Comparison of ENCODE assay signal across 14 mouse cellular contexts in the genomic region with DNA sequence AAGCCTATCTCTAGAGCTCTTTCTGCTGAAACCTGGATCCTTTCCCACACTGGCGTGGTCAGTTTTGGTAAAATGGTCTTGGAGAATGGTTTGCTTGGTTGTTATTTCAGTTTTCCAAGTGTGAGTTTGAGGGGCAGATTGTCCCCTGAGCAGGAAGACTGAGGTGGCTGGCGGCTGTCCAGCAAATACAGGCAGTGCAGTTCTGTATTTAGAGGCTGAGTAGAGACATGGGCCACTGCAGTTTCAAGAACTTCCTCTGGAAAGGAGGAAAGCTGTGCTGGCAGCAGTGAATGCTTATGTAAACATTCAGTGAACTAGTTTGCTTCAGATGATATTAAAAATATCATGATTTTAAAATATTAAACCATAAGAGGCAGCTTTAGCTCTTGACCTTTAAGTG. TPM values are rescaled to one million over a fixed set of nuclear protein-coding genes. Genes with fewer than 3 reads are reported as not detected.
DNase-seq lines count a peak whose midpoint lies in the region; ATAC-seq lines count a peak whose summit lies in the region.
"Had no signal": no experiment of that assay in that cellular context is flagged by ENCODE, and none has a peak within 500 bp of the region (broad histone marks: within the 10 kb centered on the region; RNA-seq: fewer than 3 reads in every experiment).

No protein-coding gene starts in this region.

- 41% methylated on average over 2 of the region's 2 CpGs for WGBS in heart, embryonic 12.5 days
- 22% methylated on average over 2 of the region's 2 CpGs for whole genome bisulfite sequencing in lung, embryonic 15.5 days

- H3K36me3 ChIP-seq in heart, embryonic 12.5 days = no peaks in the 10 kb centered on the region
- H3K36me3 ChIP-seq in lung, embryonic 15.5 days = no peaks in the 10 kb centered on the region
- H3K36me3 ChIP-seq: embryonic facial prominence, embryonic 12.5 days; hindbrain, embryonic 15.5 days; limb, embryonic 13.5 days had no signal

- H3K27ac ChIP-seq in heart, embryonic 12.5 days (ENCODE audit: poor library complexity, severe bottlenecking) = no peak overlapping the region
- 0 out of 2 replicates have a peak overlapping the region, but pooled peaks have one; percentile 33 for H3K27ac ChIP-seq in lung, embryonic 15.5 days
- H3K27ac ChIP-seq: embryonic facial prominence, embryonic 12.5 days; forebrain, embryonic 13.5 days; hindbrain, embryonic 15.5 days; limb, embryonic 13.5 days had no signal

- H3K4me1 ChIP-seq in heart, embryonic 12.5 days (replicated peaks) = no peaks in the 10 kb centered on the region
- H3K4me1 ChIP-seq in lung, embryonic 15.5 days = no peaks in the 10 kb centered on the region
- H3K4me1 ChIP-seq: embryonic facial prominence, embryonic 12.5 days; forebrain, embryonic 13.5 days; hindbrain, embryonic 15.5 days; limb, embryonic 13.5 days had no signal

- H3K4me3 ChIP-seq in heart, embryonic 12.5 days = no peak overlapping the region
- no peak overlapping the region for H3K4me3 ChIP-seq in lung, embryonic 15.5 days
- H3K4me3 ChIP-seq: embryonic facial prominence, embryonic 12.5 days; forebrain, embryonic 13.5 days; hindbrain, embryonic 15.5 days; limb, embryonic 13.5 days had no signal

- H3K9me3 ChIP-seq in heart, embryonic 12.5 days (replicated peaks) = no peaks in the 10 kb centered on the region
- no peaks in the 10 kb centered on the region for H3K9me3 ChIP-seq in lung, embryonic 15.5 days
- H3K9me3 ChIP-seq: embryonic facial prominence, embryonic 12.5 days; forebrain, embryonic 13.5 days; hindbrain, embryonic 15.5 days; limb, embryonic 13.5 days had no signal

- ATAC-seq in heart, embryonic 12.5 days (ENCODE audit: insufficient number of reproducible peaks, low FRiP score) = no peak
- ATAC-seq in lung, embryonic 15.5 days (ENCODE audit: borderline replicate concordance, extremely low read depth, low FRiP score, low TSS enrichment) = peak; percentile 76; the same call in 1 of the 2 replicates
- ATAC-seq: forebrain, embryonic 13.5 days; Patski had no signal

- peak; percentile 93 for DNase-seq in heart, adult 11 months
- DNase-seq in urinary bladder, postnatal 14 days (ENCODE audit: low spot score) = peak; percentile 14
- no peak for DNase-seq in urinary bladder, postnatal 36 days (ENCODE audit: low spot score in 2 of 2)
- DNase-seq in thymus, postnatal 0 days (ENCODE audit: low spot score) = no peak
- DNase-seq in urinary bladder, adult 2 months (ENCODE audit: low spot score) = no peak
- DNase-seq: cerebellum, adult 8-10 months had no signal

- H3K27me3 ChIP-seq in heart, embryonic 12.5 days (replicated peaks) = no peaks in the 10 kb centered on the region
- no peaks in the 10 kb centered on the region for H3K27me3 ChIP-seq in lung, embryonic 15.5 days
- H3K27me3 ChIP-seq: embryonic facial prominence, embryonic 12.5 days; forebrain, embryonic 13.5 days; hindbrain, embryonic 15.5 days; limb, embryonic 13.5 days; Patski had no signal

- H3K9ac ChIP-seq in heart, embryonic 12.5 days = no peak overlapping the region
- no peak overlapping the region for H3K9ac ChIP-seq in lung, embryonic 15.5 days
- H3K9ac ChIP-seq: embryonic facial prominence, embryonic 12.5 days; forebrain, embryonic 13.5 days; hindbrain, embryonic 15.5 days; limb, embryonic 13.5 days had no signal

- H3K4me2 ChIP-seq in heart, embryonic 12.5 days = no peak overlapping the region
- no peak overlapping the region for H3K4me2 ChIP-seq in lung, embryonic 15.5 days
- H3K4me2 ChIP-seq: embryonic facial prominence, embryonic 12.5 days; forebrain, embryonic 13.5 days; hindbrain, embryonic 15.5 days; limb, embryonic 13.5 days had no signal

RNA-seq across cellular contexts. Expression of a gene that starts 33.2 kb away (rescaled TPM):
- not detected in 2 replicates for polyA plus RNA-seq in heart, embryonic 12.5 days (2016; fragmentation: Nextera tagmentation; extraction: Ambion mirVana)
- not detected in 2 replicates for polyA plus RNA-seq in lung, embryonic 15.5 days (2015; fragmentation: Nextera tagmentation; extraction: Ambion mirVana)
- not detected in 2 replicates for polyA plus RNA-seq in thymus, postnatal 0 days (2015; fragmentation: Nextera tagmentation; extraction: Ambion mirVana)
- not detected in 2 replicates for polyA plus RNA-seq in urinary bladder, adult 2 months (2012; rRNA removed)
- polyA plus RNA-seq: embryonic facial prominence, embryonic 12.5 days; kidney, embryonic 16.5 days; limb, embryonic 13.5 days; Patski had no signal

Comparison
In these comparisons a context has a peak if more than half of its experiments do, and no peak if none do; other contexts are left out.
1. DNase-seq: peak in heart, adult 11 months (single experiment) and urinary bladder, postnatal 14 days (single experiment); none in urinary bladder, postnatal 36 days (0 of 2), thymus, postnatal 0 days (single experiment) and urinary bladder, adult 2 months (single experiment).